Mouse (Mus musculus) CD4-positive, CD25-positive, alpha-beta regulatory T cell, adult 4 months (primary cell): ENCODE data around the gene Serpine2. TPM values are rescaled to one million over a fixed set of nuclear protein-coding genes. Genes with fewer than 3 reads are reported as not detected.

ENCODE experiments used
- ATAC-seq: one replicate; pipeline ENCODE4 v1.8.0; 2017
- polyA plus RNA-seq, 2 experiments: library from polyadenylated mRNA; unstranded; fragments of 100-300 nt; shearing (Covaris generic); gene quantifications; one replicate each; pipeline ENCODE4 v1.2.1; 2017

Gene Serpine2
- 1 to 10 TPM; 1.7 to 2.8 TPM for polyA plus RNA-seq

DNA sequence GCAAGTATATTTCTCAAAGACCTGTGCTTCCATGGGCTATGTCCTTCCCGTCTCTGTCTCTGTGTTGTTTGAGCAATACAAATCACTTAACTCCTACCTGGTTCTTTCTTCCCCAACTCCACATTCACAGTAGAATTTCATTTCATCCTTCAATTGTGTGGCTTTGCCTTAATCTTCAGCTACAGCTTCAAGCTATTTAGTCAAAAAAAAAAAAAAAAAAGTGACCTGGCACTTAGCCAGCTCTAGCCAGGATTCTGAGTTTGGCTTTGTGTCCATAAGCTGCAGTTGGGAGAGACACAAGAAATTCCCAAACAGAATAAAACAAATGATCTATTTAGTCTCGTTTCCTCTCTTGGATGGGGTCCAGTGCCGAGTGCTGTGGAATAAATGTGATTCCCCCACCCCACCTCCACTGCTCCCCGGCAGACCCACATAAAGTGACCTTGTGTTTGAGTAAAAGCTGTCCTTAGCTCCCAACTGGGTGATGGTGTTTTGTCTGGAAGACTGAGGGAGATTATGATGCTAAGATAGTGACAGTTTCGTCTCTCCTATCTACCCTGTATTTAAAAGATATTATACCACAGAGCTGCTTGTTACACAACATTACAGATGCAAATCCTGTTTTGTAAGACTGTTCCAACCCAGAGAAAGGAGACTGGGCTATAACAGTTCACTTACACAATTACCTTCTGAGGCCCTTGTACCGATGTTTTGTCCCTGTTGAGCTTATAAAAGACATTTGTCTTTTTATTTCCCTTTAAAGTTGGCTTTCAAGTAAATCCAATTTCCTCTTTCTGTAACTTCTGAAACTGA is at the start of gene Serpine2:
Serpine2 (minus strand) TSS at position 51 of the 813 bp plus-strand sequence.
- ATAC-seq: no peak

GRCm38 (mm10) chr1:79907811-79908210 is 46.8 kb upstream of the Serpine2 start:
- ATAC-seq: no peak

GRCm38 (mm10) chr1:79905241-79905640 is 44.3 kb upstream of the Serpine2 start:
- no peak for ATAC-seq

DNA sequence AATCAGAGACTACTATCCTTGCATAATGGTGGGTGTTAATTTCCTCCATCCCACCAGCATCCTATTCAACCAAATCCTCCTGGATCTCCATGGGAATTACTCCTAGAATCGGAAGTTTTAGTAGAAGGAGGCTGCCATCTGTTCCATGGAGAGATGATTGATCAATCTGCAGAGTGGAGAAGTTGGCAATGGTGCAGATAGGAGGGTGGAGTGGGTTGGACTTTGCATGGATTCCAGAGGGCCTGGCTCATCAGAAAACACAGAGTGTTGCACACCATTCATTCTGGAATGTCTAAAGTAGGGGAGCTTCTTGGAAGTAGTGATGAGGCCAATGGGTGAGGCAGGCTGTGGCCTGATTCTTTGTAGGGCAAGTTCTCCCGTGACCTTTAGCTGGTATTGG is 41.9 kb upstream of the Serpine2 start:
- no peak for ATAC-seq

DNA sequence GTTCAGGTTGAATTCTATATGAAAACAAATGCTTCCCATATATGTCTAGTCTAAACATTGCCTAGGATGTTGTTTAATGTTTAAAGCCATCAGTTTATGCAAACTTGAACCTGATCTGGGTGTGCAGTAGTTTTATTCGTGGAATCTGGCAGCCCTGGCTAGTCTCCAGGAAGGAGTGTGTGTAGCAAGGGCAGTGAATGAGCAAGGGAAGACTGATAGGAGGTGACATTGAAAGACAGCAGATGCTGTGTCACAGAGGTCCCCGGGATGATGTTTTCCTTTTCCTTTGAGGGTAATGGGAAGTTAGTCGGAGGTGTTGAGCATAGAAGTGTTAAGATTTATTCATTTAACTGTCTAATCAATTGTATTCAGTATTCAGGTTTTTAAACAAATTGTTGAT is 21.7 kb upstream of the Serpine2 start:
- ATAC-seq: no peak

DNA sequence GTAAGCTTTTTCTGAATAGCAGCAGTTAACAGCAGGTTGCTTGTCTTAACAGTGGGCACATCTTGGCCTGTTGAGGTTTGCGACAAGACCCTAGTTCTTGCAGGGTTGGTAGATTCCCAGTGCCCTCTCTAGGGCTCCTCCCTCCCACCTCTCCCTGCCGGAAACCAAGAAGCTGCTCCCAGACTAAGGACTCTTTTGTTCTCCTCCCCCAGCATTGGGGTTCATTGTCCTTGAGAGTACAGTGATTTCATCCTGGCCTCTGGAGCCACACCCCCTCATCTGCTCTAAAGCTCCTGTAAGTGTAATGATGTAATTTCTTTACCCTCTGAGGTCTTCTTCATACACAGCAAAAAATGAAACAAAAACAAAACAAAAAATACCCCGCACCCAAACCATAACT is 13.8 kb upstream of the Serpine2 start:
- ATAC-seq: no peak

GRCm38 (mm10) chr1:79860411-79861039 is 455 bp downstream of the Serpine2 start:
- no peak for ATAC-seq

DNA sequence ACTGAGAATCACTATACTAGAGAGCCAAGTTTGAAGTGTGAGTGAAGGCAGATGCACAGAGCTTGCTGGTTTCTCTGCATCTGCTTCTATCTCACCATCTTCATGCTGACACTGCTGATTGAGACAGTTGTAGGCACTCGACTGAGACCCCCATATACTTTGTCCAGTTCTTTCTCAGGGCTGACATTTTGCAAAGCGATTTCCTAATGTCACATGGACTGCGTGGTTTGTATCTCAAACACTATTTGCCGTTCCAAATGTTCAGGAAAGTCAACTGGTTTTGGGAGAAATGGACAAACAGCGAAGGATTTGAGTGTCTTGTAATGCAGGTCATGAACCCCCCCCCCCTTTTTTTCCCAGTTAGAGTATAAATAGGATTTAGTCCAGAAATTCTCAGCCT is 1.0 kb downstream of the Serpine2 start:
- no peak for ATAC-seq

DNA sequence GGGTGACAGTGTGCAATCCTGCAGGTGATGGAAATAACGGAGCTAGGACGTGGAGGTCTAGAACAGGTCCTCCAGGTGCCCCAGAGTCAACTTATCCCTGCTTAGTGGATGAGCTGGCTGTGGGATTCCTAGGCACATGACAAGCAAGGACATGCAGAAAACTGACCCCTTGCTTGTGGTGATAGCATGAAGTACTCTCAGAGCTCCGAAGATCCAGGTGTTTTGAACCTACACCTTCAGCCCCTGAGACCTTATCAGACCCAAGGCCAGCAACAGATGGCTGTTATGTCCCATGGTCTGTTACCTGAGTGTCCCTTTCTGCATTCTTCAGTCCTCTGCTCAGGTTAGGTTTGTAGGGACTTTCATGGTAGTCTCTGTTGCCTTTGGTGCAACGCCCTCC is 2.0 kb downstream of the Serpine2 start:
- no peak for ATAC-seq

- peak; percentile 62 for ATAC-seq
Observed at GRCm38 (mm10) chr1:79858389-79858994, 2.5 kb downstream of the Serpine2 start.

GRCm38 (mm10) chr1:79857681-79858388 is 3.1 kb downstream of the Serpine2 start:
- ATAC-seq: no peak

DNA sequence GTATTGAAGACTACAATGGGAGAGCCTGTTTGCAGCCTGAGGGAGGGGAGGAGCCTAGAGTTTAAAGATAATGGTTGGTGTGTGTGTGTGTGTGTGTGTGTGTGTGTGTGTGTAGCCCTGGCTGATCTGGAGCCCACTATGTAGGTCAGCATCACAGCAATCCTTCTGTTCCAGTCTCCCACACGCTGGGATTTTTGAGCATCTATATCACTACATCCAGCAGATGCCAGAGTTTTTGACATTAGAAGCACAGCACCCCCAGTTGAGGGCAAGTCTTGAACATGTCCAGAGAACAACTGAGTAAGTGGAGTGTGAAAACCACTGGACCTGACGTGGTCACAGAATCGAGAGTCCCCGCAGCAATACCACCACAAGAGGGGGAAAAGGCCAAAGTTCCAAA is 4.2 kb downstream of the Serpine2 start:
- no peak for ATAC-seq

DNA sequence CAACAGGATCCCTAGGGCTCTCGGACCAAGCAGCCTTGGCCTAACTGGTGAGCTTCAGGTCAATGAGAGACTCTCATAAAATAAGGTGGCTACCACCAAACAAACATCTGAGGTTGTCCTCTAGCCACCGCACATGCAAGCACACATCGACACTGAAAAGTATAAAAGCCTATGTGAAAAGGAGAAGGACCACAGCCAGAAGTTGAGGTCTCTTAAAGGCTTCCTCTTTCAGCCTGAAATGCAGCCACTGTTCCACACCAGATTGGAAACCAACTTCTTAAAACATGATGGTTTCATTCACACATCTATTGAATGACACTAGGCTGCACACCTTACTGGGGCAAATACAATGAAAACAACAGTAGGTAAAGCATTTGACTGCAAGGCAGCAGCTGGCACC is 7.5 kb downstream of the Serpine2 start:
- no peak for ATAC-seq

DNA sequence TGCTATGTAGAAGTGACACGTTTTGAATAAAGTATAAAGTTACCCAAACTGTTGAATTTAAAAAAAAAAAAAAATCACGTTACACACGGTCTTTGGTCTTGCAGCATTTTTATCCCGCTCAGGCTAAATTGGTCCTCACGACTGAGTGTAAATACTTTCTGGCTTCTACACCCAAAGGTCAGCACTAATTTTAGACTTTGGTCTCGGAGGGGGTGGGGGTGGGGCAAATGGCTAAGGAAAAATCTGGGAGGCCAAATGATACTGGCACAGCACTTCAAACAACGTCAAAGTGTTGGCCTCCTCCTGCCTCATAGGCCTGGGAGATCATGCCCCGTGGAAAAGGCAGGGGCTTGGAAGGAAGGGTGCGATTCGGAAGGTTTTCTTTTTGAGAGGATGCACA is 10.6 kb downstream of the Serpine2 start:
- no peak for ATAC-seq

DNA sequence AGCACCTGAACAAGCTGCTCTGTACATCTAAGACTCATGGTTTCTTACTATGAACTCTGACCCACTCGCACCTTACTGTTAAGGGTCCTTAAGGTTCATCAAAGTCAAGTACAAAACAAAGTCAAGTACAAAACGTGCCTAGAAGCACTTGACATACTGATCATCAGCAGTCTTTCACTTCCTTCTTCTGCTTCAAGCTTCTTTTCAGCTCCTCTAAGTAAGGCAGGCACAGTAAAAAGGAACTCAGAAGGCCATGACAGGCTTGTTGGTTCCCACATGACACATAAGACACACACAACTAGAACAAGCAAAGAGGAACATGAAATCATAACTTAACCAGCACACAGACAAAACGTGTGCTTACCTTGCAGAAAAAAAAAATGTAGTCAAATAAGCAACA is 12.3 kb downstream of the Serpine2 start:
- ATAC-seq: no peak

DNA sequence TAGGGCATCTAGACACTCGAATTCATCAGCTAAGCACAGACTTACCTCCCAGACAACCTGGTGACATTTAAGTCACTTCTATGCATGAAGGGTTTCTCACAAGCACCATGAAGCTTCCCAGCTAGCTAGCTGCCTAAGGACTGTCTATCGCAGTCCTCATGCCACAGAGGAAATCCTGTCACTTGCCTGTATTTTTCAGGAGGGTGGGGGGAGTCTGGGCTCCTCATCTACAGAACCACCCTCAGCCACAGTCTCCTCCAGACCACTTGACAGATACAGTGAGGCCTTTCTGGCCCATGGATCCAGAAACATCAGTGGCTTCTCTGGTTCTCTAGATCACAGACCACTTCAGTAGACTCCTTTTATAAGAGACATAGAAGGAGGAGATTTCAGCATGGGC is 14.1 kb downstream of the Serpine2 start:
- no peak for ATAC-seq

DNA sequence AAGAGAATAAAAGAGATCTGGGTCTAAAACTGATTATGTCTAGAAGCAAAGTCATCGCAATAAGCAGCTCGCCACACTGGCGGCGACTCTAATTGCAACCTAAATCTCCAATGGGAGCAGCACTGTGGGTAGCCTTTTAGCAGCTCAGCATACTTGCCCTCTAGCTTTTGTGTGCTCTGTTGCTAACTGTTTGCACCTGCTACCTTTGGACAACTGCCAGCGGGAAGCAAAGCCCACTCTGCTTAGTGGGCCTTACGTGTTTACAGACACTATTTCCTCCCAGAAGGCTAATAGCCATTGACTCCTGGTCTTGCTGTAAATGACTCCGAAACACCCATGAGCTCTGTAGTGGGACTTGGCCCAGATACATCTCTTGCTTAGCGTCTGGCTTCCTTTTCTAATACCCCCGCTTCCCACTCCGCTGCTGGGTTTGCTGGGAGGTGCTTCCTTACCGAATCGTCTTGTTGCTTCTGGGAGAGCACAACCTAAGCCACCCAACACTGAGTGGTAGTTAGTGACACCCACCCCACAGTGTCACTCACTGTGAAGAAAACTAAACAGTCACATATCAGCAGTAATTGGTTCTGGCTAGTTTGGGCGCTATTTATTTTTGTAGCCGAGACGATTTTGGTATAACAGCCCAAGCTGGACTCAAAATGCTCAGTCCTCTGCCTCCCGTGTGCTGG is 28.1 kb downstream of the Serpine2 start:
- no peak for ATAC-seq

DNA sequence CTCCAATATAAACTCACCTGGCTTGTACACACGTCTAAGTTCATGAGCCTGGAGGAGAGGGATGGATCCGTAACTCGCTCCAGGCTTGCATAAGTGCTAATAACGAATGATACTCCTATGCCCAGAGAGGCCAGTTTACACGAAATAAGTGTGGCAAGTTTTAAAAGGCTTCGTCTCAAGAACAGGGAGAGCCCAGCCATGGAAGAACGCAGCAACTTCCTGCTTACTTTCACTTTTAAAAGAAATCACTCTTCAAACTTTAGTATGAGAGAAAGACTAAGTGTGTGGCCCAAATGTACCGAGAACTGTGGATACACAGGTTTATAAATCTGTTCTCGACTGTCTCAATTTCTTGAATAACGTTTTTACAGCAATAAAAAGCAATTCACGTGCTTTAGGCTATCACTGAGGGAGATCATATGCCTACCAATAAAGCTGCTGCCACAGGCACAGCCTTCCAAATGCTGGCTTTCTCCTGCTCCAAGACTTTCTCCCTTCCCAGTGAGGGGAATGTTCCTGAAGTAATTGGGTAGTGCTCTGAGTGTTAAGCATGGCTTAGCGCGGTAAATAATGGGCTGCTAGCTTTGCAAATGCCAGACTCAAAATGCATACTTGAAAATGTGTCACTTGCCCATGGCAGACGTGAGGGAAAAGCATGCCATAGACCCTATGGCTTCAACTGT is 36.9 kb downstream of the Serpine2 start:
- no peak for ATAC-seq

- ATAC-seq: no peak
Observed at GRCm38 (mm10) chr1:79822806-79823525, 38.0 kb downstream of the Serpine2 start.

GRCm38 (mm10) chr1:79819296-79819879 is 41.6 kb downstream of the Serpine2 start:
- no peak for ATAC-seq

- ATAC-seq: no peak
Observed at GRCm38 (mm10) chr1:79815446-79815845, 45.5 kb downstream of the Serpine2 start.
